Mouse (Mus musculus) kidney, postnatal 14 days (tissue): ENCODE measurements around the gene Pigu.
A peak's percentile ranks its signal among the peaks of the same experiment; 100 is the strongest.

Experiments
- DNase-seq: peaks from one replicate; pipeline ENCODE4 v3.0.0; 2022; ENCODE audit warnings: mixed read lengths

Gene Pigu

GRCm38 (mm10) chr2:155357686-155358399 lies 613 bp upstream of the Pigu start:
- DNase-seq = peak; percentile 70

GRCm38 (mm10) chr2:155354402-155354801 lies 2.8 kb downstream of the Pigu start:
- peak; percentile 10 for DNase-seq

GRCm38 (mm10) chr2:155346670-155347069 lies 10.6 kb downstream of the Pigu start:
- no peak for DNase-seq

- no peak for DNase-seq
These were observed 17.1 kb downstream of the Pigu start for GRCm38 (mm10) chr2:155340166-155340565.

- no peak for DNase-seq
These were observed 21.0 kb downstream of the Pigu start for GRCm38 (mm10) chr2:155336254-155336653.

- no peak for DNase-seq
These were observed 22.0 kb downstream of the Pigu start for GRCm38 (mm10) chr2:155335231-155335630.

GRCm38 (mm10) chr2:155333421-155333820 lies 23.8 kb downstream of the Pigu start:
- no peak for DNase-seq

- no peak for DNase-seq
These were observed 25.9 kb downstream of the Pigu start for GRCm38 (mm10) chr2:155331351-155331750.

- no peak for DNase-seq
These were observed 26.4 kb downstream of the Pigu start for GRCm38 (mm10) chr2:155330811-155331210.

- DNase-seq = no peak
These were observed 27.5 kb downstream of the Pigu start for GRCm38 (mm10) chr2:155329707-155330106.

GRCm38 (mm10) chr2:155328906-155329305 lies 28.3 kb downstream of the Pigu start:
- DNase-seq = no peak

GRCm38 (mm10) chr2:155327906-155328305 lies 29.3 kb downstream of the Pigu start:
- DNase-seq = no peak

- DNase-seq = no peak
These were observed 31.2 kb downstream of the Pigu start for GRCm38 (mm10) chr2:155326001-155326400.

GRCm38 (mm10) chr2:155320596-155320995 lies 36.6 kb downstream of the Pigu start:
- peak; percentile 11 for DNase-seq

GRCm38 (mm10) chr2:155318618-155319017 lies 38.6 kb downstream of the Pigu start:
- DNase-seq = no peak

GRCm38 (mm10) chr2:155313671-155314070 lies 43.6 kb downstream of the Pigu start:
- no peak for DNase-seq

- DNase-seq = peak; percentile 60
These were observed 48.2 kb downstream of the Pigu start for GRCm38 (mm10) chr2:155308936-155309592.

GRCm38 (mm10) chr2:155299563-155299962 lies 57.7 kb downstream of the Pigu start:
- no peak for DNase-seq

GRCm38 (mm10) chr2:155295453-155295852 lies 61.8 kb downstream of the Pigu start:
- no peak for DNase-seq

GRCm38 (mm10) chr2:155293946-155294345 lies 63.3 kb downstream of the Pigu start:
- no peak for DNase-seq

GRCm38 (mm10) chr2:155293382-155293781 lies 63.8 kb downstream of the Pigu start:
- no peak for DNase-seq

GRCm38 (mm10) chr2:155290066-155290465 lies 67.2 kb downstream of the Pigu start:
- no peak for DNase-seq

- DNase-seq = no peak
These were observed 69.6 kb downstream of the Pigu start for GRCm38 (mm10) chr2:155287456-155288250.

GRCm38 (mm10) chr2:155285744-155286143 lies 71.5 kb downstream of the Pigu start:
- no peak for DNase-seq
